ENCODE assay signal across 18 mouse cellular contexts in genomic region chr16:49497521-49498010, GRCm38 (mm10).
DNase-seq lines count a peak whose midpoint lies in the region; ATAC-seq lines count a peak whose summit lies in the region.
"Had no signal": no experiment of that assay in that cellular context is flagged by ENCODE, and none has a peak within 500 bp of the region (broad histone marks: within the 10 kb centered on the region; RNA-seq: fewer than 3 reads in every experiment).

No protein-coding gene starts in this region.

- no peak overlapping the region for H3K27ac ChIP-seq in embryonic facial prominence, embryonic 10.5 days (replicated peaks)
- H3K27ac ChIP-seq: embryonic facial prominence, embryonic 13.5 days; embryonic facial prominence, embryonic 15.5 days; forebrain, embryonic 10.5 days; forebrain, embryonic 13.5 days; forebrain, embryonic 15.5 days had no signal

- DNase-seq in cerebellum, adult 9-11 months, result peak; percentile 20
- DNase-seq in cerebellum, adult 11-12 months, result no peak
- no peak for DNase-seq in frontal cortex, postnatal 14 days (ENCODE audit: low spot score in 2 of 2)
- peak; percentile 71 for DNase-seq in brain, adult 2 months (ENCODE audit: low read depth, low spot score)
- no peak for DNase-seq in embryonic facial prominence, embryonic 10.5 days (ENCODE audit: low spot score)
- DNase-seq: adrenal gland, adult 2 months; adrenal gland, postnatal 10 days; adrenal gland, postnatal 25 days; cerebellum, adult 11 months; cerebellum, adult 9-10 months; cerebellum, postnatal 25 days had no signal

- no peaks in the 10 kb centered on the region for H3K36me3 ChIP-seq in embryonic facial prominence, embryonic 10.5 days (replicated peaks)
- H3K36me3 ChIP-seq: embryonic facial prominence, embryonic 13.5 days; embryonic facial prominence, embryonic 15.5 days; forebrain, embryonic 10.5 days; forebrain, embryonic 15.5 days had no signal

- H3K4me1 ChIP-seq in embryonic facial prominence, embryonic 10.5 days, result no peaks in the 10 kb centered on the region
- H3K4me1 ChIP-seq: embryonic facial prominence, embryonic 13.5 days; embryonic facial prominence, embryonic 15.5 days; forebrain, embryonic 10.5 days; forebrain, embryonic 13.5 days; forebrain, embryonic 15.5 days had no signal

- WGBS in embryonic facial prominence, embryonic 10.5 days, result 85% methylated on average over 3 of the region's 3 CpGs

- ATAC-seq in frontal cortex, adult (ENCODE audit: low TSS enrichment), result peak; percentile 91
- ATAC-seq: forebrain, embryonic 13.5 days; forebrain, embryonic 15.5 days had no signal

- no peaks in the 10 kb centered on the region for H3K27me3 ChIP-seq in embryonic facial prominence, embryonic 10.5 days (replicated peaks; ENCODE audit: low read depth, poor library complexity, severe bottlenecking)
- H3K27me3 ChIP-seq: embryonic facial prominence, embryonic 13.5 days; embryonic facial prominence, embryonic 15.5 days; forebrain, embryonic 13.5 days; forebrain, embryonic 15.5 days had no signal

- H3K9me3 ChIP-seq in embryonic facial prominence, embryonic 10.5 days, result no peaks in the 10 kb centered on the region
- H3K9me3 ChIP-seq: embryonic facial prominence, embryonic 13.5 days; embryonic facial prominence, embryonic 15.5 days; forebrain, embryonic 10.5 days; forebrain, embryonic 13.5 days; forebrain, embryonic 15.5 days had no signal

- no peak overlapping the region for H3K4me3 ChIP-seq in embryonic facial prominence, embryonic 10.5 days
- H3K4me3 ChIP-seq: embryonic facial prominence, embryonic 13.5 days; embryonic facial prominence, embryonic 15.5 days; erythroblast, embryonic 14.5 days; forebrain, embryonic 10.5 days; forebrain, embryonic 13.5 days; forebrain, embryonic 15.5 days had no signal

Comparison
In these comparisons a context has a peak if more than half of its experiments do, and no peak if none do; other contexts are left out.
1. DNase-seq: peak in cerebellum, adult 9-11 months (single experiment) and brain, adult 2 months (single experiment); none in cerebellum, adult 11-12 months (single experiment), frontal cortex, postnatal 14 days (0 of 2) and embryonic facial prominence, embryonic 10.5 days (single experiment).